Mouse (Mus musculus) heart, adult 9 months (tissue): Measurements from ENCODE around the gene Gramd4.
A peak's percentile ranks its signal among the peaks of the same experiment; 100 is the strongest.

ENCODE experiments used
- DNase-seq, 2 experiments: peaks; one replicate each; pipeline ENCODE4 v3.0.0; 2022; ENCODE audit warnings: low spot score in 2 of 2

Gramd4 gene

DNA sequence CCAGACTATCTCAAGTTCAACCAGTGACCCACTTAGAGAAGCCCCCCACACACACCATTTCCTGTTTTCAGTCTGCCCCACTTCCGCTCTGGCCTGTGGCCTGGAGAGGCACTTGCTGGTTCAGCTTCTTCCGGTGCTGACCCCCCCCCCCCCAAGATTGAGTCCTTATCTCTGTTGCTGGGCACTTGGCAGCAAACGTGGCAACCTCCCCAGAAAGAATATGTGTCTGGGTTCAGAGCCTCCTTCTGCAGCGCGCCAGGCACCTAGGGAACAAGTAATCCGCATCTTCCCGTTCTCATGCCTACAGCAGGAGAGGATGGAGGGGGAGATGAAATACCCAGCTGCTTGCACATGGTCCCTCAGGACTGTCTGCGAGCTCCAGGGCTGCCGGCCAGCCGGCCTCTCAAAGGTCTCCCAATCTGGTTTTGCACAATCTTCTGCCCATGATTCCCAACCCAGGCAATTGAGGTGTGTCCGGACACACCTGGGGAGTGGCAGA, 124.5 kb downstream of the Gramd4 start:
- DNase-seq = peak; percentile 70 to 75

DNA sequence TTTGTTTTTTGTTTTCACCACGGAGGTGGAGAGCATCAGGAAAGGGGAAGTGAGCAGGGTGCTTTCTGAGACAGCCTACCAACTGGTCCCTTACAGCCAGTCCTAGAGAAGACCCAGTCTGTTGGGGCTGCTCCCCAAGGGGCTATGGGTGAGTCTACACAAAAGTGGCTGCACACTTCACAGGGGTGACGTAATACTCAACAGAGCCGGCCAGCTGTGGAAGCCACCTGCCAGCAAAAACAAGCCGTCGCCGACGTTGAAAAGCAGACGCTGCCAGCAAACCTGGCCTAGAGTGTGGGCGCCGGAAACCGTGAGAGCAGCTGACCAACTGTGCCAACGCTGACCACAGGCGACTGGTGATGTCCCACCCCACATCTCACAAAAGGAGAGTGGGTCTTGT, 125.2 kb downstream of the Gramd4 start:
- DNase-seq = peak; percentile 79 to 80

DNA sequence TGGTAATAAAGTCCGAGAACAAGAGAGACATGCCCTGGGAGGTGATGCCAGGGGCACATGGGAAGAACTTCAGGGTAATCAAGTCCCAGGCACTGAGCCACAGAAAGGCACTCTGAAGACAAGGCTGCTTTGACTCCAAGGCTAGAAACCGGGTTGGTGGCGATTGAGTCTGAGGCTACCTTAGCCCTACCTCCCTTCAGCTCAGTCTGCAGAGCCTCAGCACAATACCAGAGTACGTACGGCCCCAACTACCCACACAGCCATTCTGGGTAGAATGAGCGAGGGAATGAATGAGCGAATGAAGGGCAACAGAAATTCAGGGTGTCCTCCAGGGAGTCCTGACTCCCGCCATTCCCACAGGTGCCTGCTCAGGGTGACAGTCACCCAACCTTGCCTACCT, 126.0 kb downstream of the Gramd4 start:
- no peak for DNase-seq

DNA sequence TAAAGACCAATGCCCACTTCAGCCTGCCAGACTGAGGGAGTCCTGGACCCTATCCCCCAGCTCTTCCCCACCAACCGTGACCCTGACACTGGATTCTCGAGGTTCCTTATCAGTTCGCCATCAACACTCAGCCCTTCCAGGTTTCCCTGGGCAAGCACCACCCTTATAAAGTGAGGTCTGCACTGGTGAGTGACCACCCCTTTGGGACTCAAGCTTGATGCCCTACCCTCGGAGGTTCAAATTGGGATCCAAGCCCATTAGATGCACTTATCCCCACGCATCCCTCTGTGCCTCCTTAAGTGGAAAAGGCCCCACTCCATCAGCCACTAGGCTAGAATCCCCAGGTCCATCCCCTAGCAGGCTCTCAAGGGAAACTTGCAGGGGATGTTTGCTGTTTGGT, 126.6 kb downstream of the Gramd4 start:
- DNase-seq = no peak

DNA sequence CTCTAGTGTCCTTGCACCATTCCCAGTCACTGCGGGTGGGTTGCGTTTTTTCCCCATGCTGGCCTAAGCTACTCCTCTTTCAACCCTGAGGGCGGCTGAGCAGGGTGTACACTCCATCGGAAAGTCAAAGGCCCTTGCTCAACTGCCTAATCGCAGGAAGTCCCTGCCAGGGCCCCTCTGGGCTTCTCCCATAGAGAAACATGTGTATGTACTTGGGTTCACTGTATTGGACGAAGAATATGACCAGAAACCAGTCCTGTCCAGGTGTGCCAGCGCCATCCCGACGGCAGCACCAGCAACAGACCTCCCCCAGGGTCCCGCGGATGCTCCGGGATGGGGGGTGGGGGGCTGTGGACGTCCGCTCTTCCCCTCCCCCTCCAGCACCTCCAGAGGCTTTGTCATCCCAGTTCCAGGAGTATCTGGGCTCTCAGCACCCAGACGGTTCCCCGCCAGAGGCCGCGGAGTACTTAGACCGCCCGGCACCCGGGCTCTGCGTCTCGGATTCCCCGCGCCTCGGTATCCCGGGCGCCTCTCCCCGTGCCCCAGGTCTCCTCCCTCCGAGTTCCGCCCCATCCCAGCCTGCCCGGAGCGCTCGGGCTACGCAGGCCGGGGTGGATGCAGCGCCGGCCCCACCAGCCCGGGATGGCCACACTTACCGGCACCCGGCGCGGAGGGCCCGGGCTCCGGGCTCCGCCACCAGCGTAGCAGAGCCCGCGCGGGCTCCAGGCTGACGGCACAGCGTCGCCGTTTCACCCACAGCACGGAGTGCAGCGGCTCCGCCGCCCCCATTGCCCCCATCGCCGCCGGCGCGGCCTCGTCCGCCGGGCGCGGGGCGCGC, 127.6 kb downstream of the Gramd4 start:
- DNase-seq = peak; percentile 65 to 69

DNA sequence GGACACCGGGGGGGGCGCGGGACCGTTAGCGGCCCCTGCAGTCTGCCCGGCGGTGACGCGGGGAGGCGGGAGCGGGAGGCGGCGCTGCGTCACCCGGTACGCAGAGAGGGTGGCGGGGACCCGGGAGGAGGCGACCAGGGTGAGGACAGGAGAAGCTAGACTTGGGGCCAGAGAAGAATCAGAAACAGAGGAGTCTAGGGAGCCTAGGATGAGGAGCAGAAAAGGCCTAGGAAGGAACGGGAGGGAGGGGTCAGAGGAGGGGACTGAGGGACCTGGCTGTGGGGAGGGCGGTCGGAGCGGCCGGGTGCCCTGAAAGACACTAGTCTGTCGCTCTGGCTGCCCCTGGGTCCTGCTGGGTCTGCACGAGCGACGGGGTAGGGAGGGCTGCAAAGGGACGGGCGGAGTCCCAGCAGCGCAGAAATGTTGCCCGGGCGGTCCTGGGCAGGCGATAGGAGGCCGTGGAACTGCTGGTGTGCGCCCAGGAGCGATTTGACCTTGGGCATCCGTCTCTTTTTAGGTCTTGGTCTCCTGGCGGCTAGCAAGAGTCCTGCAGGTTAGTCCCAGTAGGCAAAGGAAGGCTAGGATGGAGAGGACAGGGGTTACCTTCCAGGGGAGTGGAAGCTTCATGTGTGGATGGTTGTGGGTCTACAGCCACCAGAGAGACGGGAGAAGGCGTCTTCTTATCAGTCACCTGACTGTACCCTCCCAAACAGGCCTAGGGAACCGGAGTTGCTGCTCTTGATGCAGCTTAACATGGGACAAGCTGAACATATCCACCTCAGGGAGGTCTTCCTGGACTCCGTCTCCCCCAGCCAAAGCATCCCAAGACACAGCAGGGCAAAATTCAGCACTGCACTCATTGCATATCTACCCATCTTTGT, 128.4 kb downstream of the Gramd4 start, which contains the start of gene Cerk:
Cerk (minus strand) TSS at position 453 of the 881 bp plus-strand sequence.
- peak; percentile 86 to 90 for DNase-seq

DNA sequence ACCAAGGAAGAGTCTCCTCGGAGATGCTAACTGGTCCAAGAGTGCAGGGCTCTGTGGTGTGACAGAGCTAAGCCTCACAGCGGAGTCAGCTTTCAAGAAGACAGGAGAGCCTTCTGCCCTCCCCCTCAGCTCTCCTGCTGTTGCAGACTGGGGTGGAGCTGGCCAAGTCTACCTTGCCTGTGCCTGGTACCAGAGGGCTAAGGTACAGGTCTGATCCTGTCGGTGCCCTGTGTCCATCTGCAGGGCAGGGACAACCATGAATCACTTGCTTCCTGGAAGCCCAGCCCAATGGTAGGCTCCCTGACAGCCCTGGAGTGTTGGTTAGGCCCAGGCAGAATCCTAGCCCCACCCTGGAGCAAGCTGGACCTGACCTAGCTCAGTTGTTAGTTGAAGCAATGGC, 129.2 kb downstream of the Gramd4 start:
- no peak for DNase-seq
